Mouse (Mus musculus) midbrain, embryonic 14.5 days (tissue): ENCODE data around the gene Ube2d1. TPM values are rescaled to one million over a fixed set of nuclear protein-coding genes. Genes with fewer than 3 reads are reported as not detected.

Experiments used
- ATAC-seq: fragments of 200-750 bp; cut with Nextera tagmentation; 2 replicates; pipeline ENCODE4 v1.8.0; 2017; ENCODE audit warnings: moderate number of reproducible peaks, moderate library complexity; ENCODE audit not compliant: low FRiP score, low TSS enrichment
- DNase-seq: peaks from one replicate; pipeline ENCODE4 v3.0.0-alpha.2; 2015
- H3K27ac ChIP-seq: fragments of 300-500 bp; sonication (generic); replicated peaks from 2 replicates; pipeline ENCODE4 v1.5.1; 2014; ENCODE audit warnings: mild to moderate bottlenecking, low read depth, low read length, moderate library complexity
- H3K27me3 ChIP-seq: fragments of 300-500 bp; sonication (generic); 2 replicates; pipeline ENCODE4 v1.6.1; 2014; ENCODE audit warnings: low read length, control low read depth, mixed read lengths; ENCODE audit not compliant: control insufficient read depth, insufficient read depth
- H3K36me3 ChIP-seq: fragments of 300-500 bp; sonication (generic); 2 replicates; pipeline ENCODE4 v1.6.1; 2014; ENCODE audit warnings: low read length, control low read depth; ENCODE audit not compliant: control insufficient read depth, insufficient read depth
- H3K4me1 ChIP-seq: fragments of 300-500 bp; sonication (generic); 2 replicates; pipeline ENCODE4 v1.6.1; 2014; ENCODE audit warnings: mild to moderate bottlenecking, antibody characterized with exemption, low read length, control low read depth; ENCODE audit not compliant: control insufficient read depth, insufficient read depth
- H3K4me2 ChIP-seq: fragments of 300-500 bp; sonication (generic); 2 replicates; pipeline ENCODE4 v1.6.1; 2014; ENCODE audit warnings: mild to moderate bottlenecking, low read length, moderate library complexity
- H3K4me3 ChIP-seq: fragments of 300-500 bp; sonication (generic); replicated peaks from 2 replicates; pipeline ENCODE4 v1.5.1; 2014; ENCODE audit warnings: low read depth, low read length
- H3K9ac ChIP-seq: fragments of 300-500 bp; sonication (generic); replicated peaks from 2 replicates; pipeline ENCODE4 v1.6.1; 2014; ENCODE audit warnings: mild to moderate bottlenecking, low read length, moderate library complexity
- H3K9me3 ChIP-seq: fragments of 300-500 bp; sonication (generic); 2 replicates; pipeline ENCODE4 v1.6.1; 2016; ENCODE audit warnings: low read length, control low read depth, mixed read lengths; ENCODE audit not compliant: control insufficient read depth
- WGBS: fragments of 180-500 bp; shearing (Covaris S2); extraction: QIAGEN DNeasy Blood & Tissue Kit; methylation state at CpG from one replicate; pipeline ENCODE4 v1.1.7; 2014; 5-methylcytosine and 5-hydroxymethylcytosine counted together
- polyA plus RNA-seq: library from polyadenylated mRNA; unstranded; fragments of >200 nt; fragmentation: Nextera tagmentation; extraction: Ambion mirVana; gene quantifications from 2 replicates; pipeline ENCODE4 v1.2.1, GENCODE M21; 2014

The Ube2d1 gene
- polyA plus RNA-seq, 1 experiment from 2014 or later: 246 TPM

- H3K27ac ChIP-seq: no peak overlapping the region
- H3K4me2 ChIP-seq: no peak overlapping the region
- peaks cover 23% of the 10 kb centered on the region for H3K36me3 ChIP-seq
- DNase-seq (no peak), ATAC-seq (no peak)
- 91% methylated on average over 5 of the region's 5 CpGs for WGBS
- no peak overlapping the region for H3K9ac ChIP-seq
- H3K4me3 ChIP-seq: no peak overlapping the region
- no peaks in the 10 kb centered on the region for H3K27me3 ChIP-seq
- H3K9me3 ChIP-seq: no peaks in the 10 kb centered on the region
- no peaks in the 10 kb centered on the region for H3K4me1 ChIP-seq
These were observed 33.2 kb downstream of the Ube2d1 start for GRCm38 (mm10) chr10:71251846-71252245.

- no peaks in the 10 kb centered on the region for H3K9me3 ChIP-seq
- no peak overlapping the region for H3K4me2 ChIP-seq
- H3K27ac ChIP-seq: no peak overlapping the region
- no peak overlapping the region for H3K4me3 ChIP-seq
- no peaks in the 10 kb centered on the region for H3K27me3 ChIP-seq
- no peak overlapping the region for H3K9ac ChIP-seq
- H3K4me1 ChIP-seq: no peaks in the 10 kb centered on the region
- ATAC-seq (no peak), DNase-seq (no peak)
- peaks cover 17% of the 10 kb centered on the region for H3K36me3 ChIP-seq
- 90% methylated on average over 5 of the region's 5 CpGs for WGBS
These were observed 33.8 kb downstream of the Ube2d1 start for GRCm38 (mm10) chr10:71251256-71251655.

- DNase-seq: no peak
- Histone ChIP-seq H3K27me3 (no peaks in the 10 kb centered on the region), H3K27ac (no peak overlapping the region), H3K4me1 (no peaks in the 10 kb centered on the region), H3K9me3 (no peaks in the 10 kb centered on the region), H3K4me2 (no peak overlapping the region), H3K9ac (no peak overlapping the region), H3K36me3 (peaks cover 11% of the 10 kb centered on the region), H3K4me3 (no peak overlapping the region)
- WGBS: 85% methylated on average over 17 of the region's 17 CpGs
- no peak for ATAC-seq
These were observed 34.6 kb downstream of the Ube2d1 start for GRCm38 (mm10) chr10:71250472-71250871.

- Histone ChIP-seq H3K9me3 (no peaks in the 10 kb centered on the region), H3K4me1 (no peaks in the 10 kb centered on the region), H3K27ac (no peak overlapping the region), H3K4me3 (no peak overlapping the region), H3K4me2 (no peak overlapping the region), H3K9ac (no peak overlapping the region), H3K27me3 (no peaks in the 10 kb centered on the region), H3K36me3 (peaks cover 2% of the 10 kb centered on the region)
- 84% methylated on average over 10 of the region's 10 CpGs for WGBS
- no peak for ATAC-seq
- DNase-seq: no peak
These were observed 35.8 kb downstream of the Ube2d1 start for GRCm38 (mm10) chr10:71249086-71249880.

- no peak for DNase-seq
- Histone ChIP-seq H3K4me3 (no peak overlapping the region), H3K27ac (no peak overlapping the region), H3K4me2 (no peak overlapping the region), H3K4me1 (no peaks in the 10 kb centered on the region), H3K9ac (no peak overlapping the region), H3K36me3 (no peaks in the 10 kb centered on the region), H3K9me3 (no peaks in the 10 kb centered on the region), H3K27me3 (no peaks in the 10 kb centered on the region)
- no peak for ATAC-seq
- WGBS: 48% methylated on average over 7 of the region's 7 CpGs
These were observed 38.1 kb downstream of the Ube2d1 start for GRCm38 (mm10) chr10:71246956-71247355.

- Histone ChIP-seq H3K4me2 (no peak overlapping the region), H3K27me3 (no peaks in the 10 kb centered on the region), H3K27ac (no peak overlapping the region), H3K4me3 (no peak overlapping the region), H3K9ac (no peak overlapping the region), H3K4me1 (peaks cover 5% of the 10 kb centered on the region), H3K36me3 (peaks cover 8% of the 10 kb centered on the region), H3K9me3 (no peaks in the 10 kb centered on the region)
- ATAC-seq (no peak), DNase-seq (no peak)
- 77% methylated on average over 6 of the region's 6 CpGs for WGBS
These were observed 45.5 kb downstream of the Ube2d1 start for GRCm38 (mm10) chr10:71239479-71240120.

- Histone ChIP-seq H3K4me1 (peaks cover 5% of the 10 kb centered on the region), H3K4me3 (peak within 1 kb of the TSS; percentile 86), H3K9ac (peak within 1 kb of the TSS; percentile 84), H3K9me3 (no peaks in the 10 kb centered on the region), H3K27me3 (no peaks in the 10 kb centered on the region), H3K36me3 (peaks cover 21% of the 10 kb centered on the region), H3K4me2 (peak within 1 kb of the TSS; percentile 71), H3K27ac (peak within 1 kb of the TSS; percentile 70)
- DNase-seq: no peak
- 5% methylated on average over 7 of the region's 7 CpGs for WGBS
- ATAC-seq: no peak
These were observed 46.9 kb downstream of the Ube2d1 start, which contains the start of gene Tfam for GRCm38 (mm10) chr10:71238240-71238554. Gene Tfam, minus strand, starts transcription at chr10:71238280.

GRCm38 (mm10) chr10:71237516-71238239, 47.4 kb downstream of the Ube2d1 start:
- H3K36me3 ChIP-seq: peaks cover 26% of the 10 kb centered on the region
- peak overlapping the region; percentile 84 for H3K9ac ChIP-seq
- H3K27me3 ChIP-seq: no peaks in the 10 kb centered on the region
- peak overlapping the region; percentile 71 for H3K4me2 ChIP-seq
- peak overlapping the region; percentile 86 for H3K4me3 ChIP-seq
- DNase-seq: peak; percentile 97
- under 1% methylated on average over 68 of the region's 68 CpGs for WGBS
- ATAC-seq: peak; percentile 98
- peaks cover 5% of the 10 kb centered on the region for H3K4me1 ChIP-seq
- H3K9me3 ChIP-seq: no peaks in the 10 kb centered on the region
- peak overlapping the region; percentile 70 for H3K27ac ChIP-seq
